Mouse (Mus musculus) liver, embryonic 12.5 days (tissue): ENCODE measurements around the gene Gtf3c1. TPM values are rescaled to one million over a fixed set of nuclear protein-coding genes. Genes with fewer than 3 reads are reported as not detected.

ENCODE experiments used
- ATAC-seq: fragments of 200-750 bp; cut with Nextera tagmentation; 2 replicates; pipeline ENCODE4 v1.8.0; 2017; ENCODE audit warnings: moderate number of reproducible peaks, mild to moderate bottlenecking, moderate library complexity
- H3K27ac ChIP-seq: fragments of 300-500 bp; sonication (generic); 2 replicates; pipeline ENCODE4 v1.5.1; 2016; ENCODE audit warnings: mild to moderate bottlenecking
- H3K27me3 ChIP-seq: fragments of 300-500 bp; sonication (generic); replicated peaks from 2 replicates; pipeline ENCODE4 v1.6.1; 2016; ENCODE audit warnings: mild to moderate bottlenecking, moderate library complexity
- H3K36me3 ChIP-seq: fragments of 300-500 bp; sonication (generic); 2 replicates; pipeline ENCODE4 v1.6.1; 2016; ENCODE audit warnings: mild to moderate bottlenecking, moderate library complexity
- H3K4me1 ChIP-seq: fragments of 300-500 bp; sonication (generic); 2 replicates; pipeline ENCODE4 v1.6.1; 2016
- H3K4me2 ChIP-seq: fragments of 300-500 bp; sonication (generic); 2 replicates; pipeline ENCODE4 v1.6.1; 2016; ENCODE audit warnings: mild to moderate bottlenecking, moderate library complexity
- H3K4me3 ChIP-seq: fragments of 300-500 bp; sonication (generic); 2 replicates; pipeline ENCODE4 v1.5.1; 2016; ENCODE audit warnings: mild to moderate bottlenecking, moderate library complexity
- H3K9ac ChIP-seq: fragments of 300-500 bp; sonication (generic); 2 replicates; pipeline ENCODE4 v1.6.1; 2016; ENCODE audit warnings: mild to moderate bottlenecking, moderate library complexity
- H3K9me3 ChIP-seq: fragments of 300-500 bp; sonication (generic); replicated peaks from 2 replicates; pipeline ENCODE4 v1.6.1; 2016; ENCODE audit warnings: mild to moderate bottlenecking, moderate library complexity
- WGBS: fragments of 180-500 bp; shearing (Covaris S2); methylation state at CpG from one replicate; pipeline ENCODE4 v1.1.7; 2016; ENCODE audit not compliant: insufficient replicate concordance; 5-methylcytosine and 5-hydroxymethylcytosine counted together
- polyA plus RNA-seq: library from polyadenylated mRNA; unstranded; fragments of >200 nt; fragmentation: Nextera tagmentation; extraction: Ambion mirVana; gene quantifications from 2 replicates; pipeline ENCODE4 v1.2.1, GENCODE M21; 2016

Gene Gtf3c1
- polyA plus RNA-seq, 1 experiment from 2014 or later, result 17.8 TPM

GRCm38 (mm10) chr7:125607384-125608182 is 100.0 kb downstream of the Gtf3c1 start:
- ATAC-seq, result no peak
- no peak overlapping the region for H3K4me3 ChIP-seq
- no peaks in the 10 kb centered on the region for H3K36me3 ChIP-seq
- peaks cover 11% of the 10 kb centered on the region; the same call in 1 of the 2 replicates for H3K27me3 ChIP-seq
- no peaks in the 10 kb centered on the region for H3K9me3 ChIP-seq
- WGBS, result 30% methylated on average over 6 of the region's 6 CpGs
- H3K27ac ChIP-seq, result no peak overlapping the region
- H3K9ac ChIP-seq, result no peak overlapping the region
- no peak overlapping the region for H3K4me2 ChIP-seq
- H3K4me1 ChIP-seq, result peaks cover 12% of the 10 kb centered on the region

- Histone ChIP-seq H3K4me2 (no peak overlapping the region), H3K27ac (no peak overlapping the region), H3K4me1 (peaks cover 12% of the 10 kb centered on the region), H3K4me3 (no peak overlapping the region), H3K27me3 (peaks cover 11% of the 10 kb centered on the region; the same call in 1 of the 2 replicates), H3K9me3 (no peaks in the 10 kb centered on the region), H3K36me3 (no peaks in the 10 kb centered on the region), H3K9ac (no peak overlapping the region)
- WGBS, result 69% methylated on average over 2 of the region's 2 CpGs
- ATAC-seq, result no peak
Observed at GRCm38 (mm10) chr7:125606265-125607164, 101.1 kb downstream of the Gtf3c1 start.

- Histone ChIP-seq H3K27ac (no peak overlapping the region), H3K9me3 (no peaks in the 10 kb centered on the region), H3K27me3 (peaks cover 11% of the 10 kb centered on the region; the same call in 1 of the 2 replicates), H3K4me1 (peaks cover 18% of the 10 kb centered on the region), H3K4me2 (no peak overlapping the region), H3K4me3 (no peak overlapping the region), H3K36me3 (no peaks in the 10 kb centered on the region), H3K9ac (no peak overlapping the region)
- no peak for ATAC-seq
- 43% methylated on average over 4 of the region's 4 CpGs for WGBS
Observed at GRCm38 (mm10) chr7:125605725-125606139, 101.8 kb downstream of the Gtf3c1 start.

DNA sequence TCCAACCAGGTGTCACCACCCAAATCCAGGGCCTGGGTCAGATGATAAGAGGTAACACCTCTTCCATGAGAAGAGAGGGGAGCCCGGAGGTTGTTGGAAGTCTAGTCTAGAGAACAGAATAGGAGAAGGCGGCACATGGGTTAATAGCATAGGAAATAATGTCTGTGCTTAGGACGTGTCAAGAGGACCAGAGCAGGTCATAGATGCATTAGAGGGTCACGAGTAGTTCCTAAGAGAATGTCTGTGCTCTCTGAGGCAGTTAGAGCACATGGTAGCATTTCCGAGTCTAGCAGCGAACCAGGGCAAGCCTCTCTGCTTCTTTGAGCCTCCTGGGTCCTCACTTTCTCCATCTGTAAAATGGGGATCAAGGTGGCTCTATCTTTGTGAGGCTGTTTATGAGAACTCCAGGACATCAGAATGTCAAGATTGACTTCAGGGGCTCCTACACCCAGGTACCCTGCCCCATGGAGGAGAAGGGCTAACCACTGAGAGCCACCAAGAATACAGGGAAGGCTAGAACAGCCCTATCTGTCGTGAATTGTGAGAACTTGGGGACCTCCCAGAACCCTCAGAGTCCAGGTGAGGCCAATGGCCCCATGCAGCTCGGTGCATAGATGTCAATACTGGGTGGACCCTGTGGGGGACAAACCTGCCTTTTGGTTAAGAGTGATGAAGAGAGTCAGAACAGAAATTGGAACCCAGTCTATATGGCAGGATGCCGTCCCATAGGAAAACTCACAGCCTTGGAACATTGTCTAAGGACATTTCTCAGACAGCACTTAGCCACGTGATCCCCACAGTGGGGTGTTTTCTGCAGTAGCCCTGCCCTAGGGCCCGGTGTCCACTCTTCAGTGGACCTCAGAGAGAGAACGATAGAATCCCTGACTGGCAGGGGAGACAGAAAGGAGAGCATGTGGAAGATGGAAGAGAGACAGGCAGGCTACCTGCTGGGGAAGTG is 102.9 kb downstream of the Gtf3c1 start:
- H3K4me3 ChIP-seq, result no peak overlapping the region
- ATAC-seq, result no peak
- WGBS, result 64% methylated on average over 12 of the region's 12 CpGs

GRCm38 (mm10) chr7:125603185-125603631 is 104.4 kb downstream of the Gtf3c1 start, which contains the start of gene Il21r:
Gene Il21r, plus strand, starts transcription at chr7:125603429.
- H3K4me1 ChIP-seq, result peaks cover 22% of the 10 kb centered on the region
- peaks cover 14% of the 10 kb centered on the region; the same call in 1 of the 2 replicates for H3K27me3 ChIP-seq
- H3K9me3 ChIP-seq, result no peaks in the 10 kb centered on the region
- peak; percentile 37; the same call in 1 of the 2 replicates for ATAC-seq
- peak within 1 kb of the TSS; percentile 19; the same call in 1 of the 2 replicates for H3K4me2 ChIP-seq
- no peaks in the 10 kb centered on the region for H3K36me3 ChIP-seq
- WGBS, result 23% methylated on average over 11 of the region's 11 CpGs
- no peak within 1 kb of the TSS for H3K9ac ChIP-seq
- H3K27ac ChIP-seq, result no peak within 1 kb of the TSS
- no peak within 1 kb of the TSS for H3K4me3 ChIP-seq

More for the DNA sequence above, 102.9 kb downstream of the Gtf3c1 start:
- Histone ChIP-seq H3K4me1 (peaks cover 22% of the 10 kb centered on the region), H3K9me3 (no peaks in the 10 kb centered on the region), H3K27ac (no peak overlapping the region), H3K27me3 (peaks cover 14% of the 10 kb centered on the region; the same call in 1 of the 2 replicates), H3K36me3 (no peaks in the 10 kb centered on the region), H3K9ac (no peak overlapping the region), H3K4me2 (no peak overlapping the region)

GRCm38 (mm10) chr7:125601821-125602448 is 105.6 kb downstream of the Gtf3c1 start:
- Histone ChIP-seq H3K4me2 (no peak overlapping the region), H3K27ac (no peak overlapping the region), H3K27me3 (peaks cover 14% of the 10 kb centered on the region; the same call in 1 of the 2 replicates), H3K36me3 (no peaks in the 10 kb centered on the region), H3K9ac (no peak overlapping the region), H3K4me3 (no peak overlapping the region), H3K4me1 (peaks cover 22% of the 10 kb centered on the region), H3K9me3 (no peaks in the 10 kb centered on the region)
- ATAC-seq, result no peak
- 52% methylated on average over 11 of the region's 11 CpGs for WGBS

DNA sequence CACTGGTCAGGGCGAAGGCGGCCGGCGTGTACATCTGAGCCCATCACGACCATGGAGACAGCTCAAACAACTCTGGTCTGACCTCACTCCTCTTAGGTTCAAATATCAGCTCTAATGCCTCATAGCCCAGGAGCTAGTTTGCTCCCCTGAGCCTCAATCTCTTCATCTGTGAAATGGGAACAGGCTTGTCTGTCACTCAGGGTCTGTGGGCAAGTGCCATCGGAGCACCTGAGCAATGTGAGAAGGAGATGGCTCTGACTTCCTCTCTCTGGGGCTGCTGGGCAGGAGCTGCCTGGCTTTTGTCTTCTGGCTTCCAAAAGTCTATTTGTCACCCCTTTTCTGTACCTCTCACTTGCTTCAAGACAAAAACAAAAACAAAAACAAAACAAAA is 106.3 kb downstream of the Gtf3c1 start:
- Histone ChIP-seq H3K27me3 (peaks cover 14% of the 10 kb centered on the region; the same call in 1 of the 2 replicates), H3K27ac (0 out of 2 replicates have a peak overlapping the region, but pooled peaks have one; percentile 34)
- 46% methylated on average over 6 of the region's 6 CpGs for WGBS

GRCm38 (mm10) chr7:125600612-125601279 is 106.8 kb downstream of the Gtf3c1 start:
- Histone ChIP-seq H3K4me1 (peaks cover 20% of the 10 kb centered on the region), H3K4me3 (no peak overlapping the region), H3K9ac (no peak overlapping the region), H3K36me3 (no peaks in the 10 kb centered on the region), H3K27ac (peak overlapping the region; percentile 34; the same call in 1 of the 2 replicates), H3K4me2 (peak overlapping the region; percentile 3; the same call in 1 of the 2 replicates), H3K27me3 (peaks cover 14% of the 10 kb centered on the region; the same call in 1 of the 2 replicates), H3K9me3 (no peaks in the 10 kb centered on the region)
- ATAC-seq, result no peak
- 8% methylated on average over 6 of the region's 6 CpGs for WGBS

More for the DNA sequence above, 106.3 kb downstream of the Gtf3c1 start:
- ATAC-seq, result no peak
- Histone ChIP-seq H3K4me2 (no peak overlapping the region), H3K36me3 (no peaks in the 10 kb centered on the region), H3K9ac (no peak overlapping the region), H3K9me3 (no peaks in the 10 kb centered on the region), H3K4me3 (no peak overlapping the region), H3K4me1 (peaks cover 22% of the 10 kb centered on the region)

DNA sequence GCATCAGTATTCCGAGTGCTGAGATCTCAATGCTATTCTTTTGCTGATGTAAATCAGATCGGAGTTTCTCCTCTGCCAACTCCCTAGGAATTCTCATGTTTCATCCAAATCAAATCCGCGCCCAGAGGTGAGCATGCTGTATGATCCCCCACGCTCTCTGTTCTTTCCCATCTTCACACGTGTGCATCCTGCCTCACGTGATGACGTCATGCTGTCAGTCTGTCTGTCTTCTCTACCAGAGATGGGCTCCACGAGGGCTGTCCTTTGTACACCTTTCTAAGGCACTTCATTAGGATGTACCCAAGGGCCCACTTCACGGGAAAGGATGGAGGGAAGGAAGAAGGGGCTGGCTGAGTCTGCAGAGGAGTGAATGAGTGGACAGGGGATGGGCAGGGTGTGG is 107.4 kb downstream of the Gtf3c1 start:
- ATAC-seq, result no peak
- Histone ChIP-seq H3K9me3 (no peaks in the 10 kb centered on the region), H3K4me3 (no peak overlapping the region), H3K27ac (no peak overlapping the region), H3K36me3 (no peaks in the 10 kb centered on the region), H3K4me1 (peaks cover 20% of the 10 kb centered on the region), H3K4me2 (no peak overlapping the region), H3K9ac (no peak overlapping the region), H3K27me3 (peaks cover 14% of the 10 kb centered on the region; the same call in 1 of the 2 replicates)
- WGBS, result 39% methylated on average over 10 of the region's 10 CpGs

DNA sequence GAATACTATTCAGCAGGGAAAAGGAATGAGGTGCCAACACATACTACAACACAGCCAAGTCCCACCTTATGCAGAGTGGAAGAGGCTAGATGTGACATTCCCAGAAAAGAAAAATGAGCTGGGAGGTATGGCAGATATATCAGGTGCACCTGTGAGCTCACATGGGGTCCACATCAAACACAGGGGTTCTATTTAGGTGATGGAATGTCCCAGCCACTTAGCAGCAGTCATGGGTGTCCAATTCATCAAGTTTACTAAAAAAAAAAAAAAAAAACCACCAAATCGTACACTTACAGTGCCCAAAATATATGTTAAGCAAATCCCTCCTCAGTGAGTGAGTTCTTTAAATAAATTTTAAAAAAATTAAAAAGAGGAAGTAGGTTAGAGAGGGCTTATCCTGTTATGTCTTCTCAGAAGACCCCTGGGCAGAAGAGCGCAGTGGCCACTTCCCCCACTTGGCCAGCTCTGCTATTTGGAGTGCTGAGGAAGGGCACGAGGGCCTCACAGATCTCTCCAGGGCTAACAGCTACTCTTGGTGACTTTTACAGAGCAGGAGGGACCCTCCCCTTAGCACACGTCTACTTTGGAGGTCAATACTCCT is 108.1 kb downstream of the Gtf3c1 start:
- Histone ChIP-seq H3K27ac (no peak overlapping the region), H3K36me3 (no peaks in the 10 kb centered on the region), H3K4me2 (no peak overlapping the region), H3K9me3 (no peaks in the 10 kb centered on the region), H3K4me1 (peaks cover 20% of the 10 kb centered on the region), H3K4me3 (no peak overlapping the region), H3K9ac (no peak overlapping the region), H3K27me3 (peaks cover 12% of the 10 kb centered on the region; the same call in 1 of the 2 replicates)
- 19% methylated on average over 4 of the region's 4 CpGs for WGBS
- no peak for ATAC-seq
